Mouse (Mus musculus) midbrain, embryonic 14.5 days (tissue): ENCODE results near the gene Veph1. TPM values are rescaled to one million over a fixed set of nuclear protein-coding genes. Genes with fewer than 3 reads are reported as not detected.

Source experiments
- ATAC-seq: fragments of 200-750 bp; cut with Nextera tagmentation; 2 replicates; pipeline ENCODE4 v1.8.0; 2017; ENCODE audit warnings: moderate number of reproducible peaks, moderate library complexity; ENCODE audit not compliant: low FRiP score, low TSS enrichment
- DNase-seq: peaks from one replicate; pipeline ENCODE4 v3.0.0-alpha.2; 2015
- H3K27ac ChIP-seq: fragments of 300-500 bp; sonication (generic); replicated peaks from 2 replicates; pipeline ENCODE4 v1.5.1; 2014; ENCODE audit warnings: mild to moderate bottlenecking, low read depth, low read length, moderate library complexity
- H3K27me3 ChIP-seq: fragments of 300-500 bp; sonication (generic); 2 replicates; pipeline ENCODE4 v1.6.1; 2014; ENCODE audit warnings: low read length, control low read depth, mixed read lengths; ENCODE audit not compliant: control insufficient read depth, insufficient read depth
- H3K36me3 ChIP-seq: fragments of 300-500 bp; sonication (generic); 2 replicates; pipeline ENCODE4 v1.6.1; 2014; ENCODE audit warnings: low read length, control low read depth; ENCODE audit not compliant: control insufficient read depth, insufficient read depth
- H3K4me1 ChIP-seq: fragments of 300-500 bp; sonication (generic); 2 replicates; pipeline ENCODE4 v1.6.1; 2014; ENCODE audit warnings: mild to moderate bottlenecking, antibody characterized with exemption, low read length, control low read depth; ENCODE audit not compliant: control insufficient read depth, insufficient read depth
- H3K4me2 ChIP-seq: fragments of 300-500 bp; sonication (generic); 2 replicates; pipeline ENCODE4 v1.6.1; 2014; ENCODE audit warnings: mild to moderate bottlenecking, low read length, moderate library complexity
- H3K4me3 ChIP-seq: fragments of 300-500 bp; sonication (generic); replicated peaks from 2 replicates; pipeline ENCODE4 v1.5.1; 2014; ENCODE audit warnings: low read depth, low read length
- H3K9ac ChIP-seq: fragments of 300-500 bp; sonication (generic); replicated peaks from 2 replicates; pipeline ENCODE4 v1.6.1; 2014; ENCODE audit warnings: mild to moderate bottlenecking, low read length, moderate library complexity
- H3K9me3 ChIP-seq: fragments of 300-500 bp; sonication (generic); 2 replicates; pipeline ENCODE4 v1.6.1; 2016; ENCODE audit warnings: low read length, control low read depth, mixed read lengths; ENCODE audit not compliant: control insufficient read depth
- WGBS: fragments of 180-500 bp; shearing (Covaris S2); extraction: QIAGEN DNeasy Blood & Tissue Kit; methylation state at CpG from one replicate; pipeline ENCODE4 v1.1.7; 2014; 5-methylcytosine and 5-hydroxymethylcytosine counted together
- polyA plus RNA-seq: library from polyadenylated mRNA; unstranded; fragments of >200 nt; fragmentation: Nextera tagmentation; extraction: Ambion mirVana; gene quantifications from 2 replicates; pipeline ENCODE4 v1.2.1, GENCODE M21; 2014

Veph1 gene
- polyA plus RNA-seq, 1 experiment from 2014 or later: 10.6 TPM

GRCm38 (mm10) chr3:66040857-66041494 lies 255.7 kb downstream of the Veph1 start:
- Histone ChIP-seq H3K36me3 (no peaks in the 10 kb centered on the region), H3K27me3 (no peaks in the 10 kb centered on the region), H3K27ac (no peak overlapping the region), H3K4me2 (no peak overlapping the region), H3K4me1 (no peaks in the 10 kb centered on the region), H3K4me3 (no peak overlapping the region), H3K9me3 (no peaks in the 10 kb centered on the region), H3K9ac (no peak overlapping the region)
- no peak for DNase-seq
- ATAC-seq: no peak
- WGBS: 86% methylated on average over 5 of the region's 5 CpGs

DNA sequence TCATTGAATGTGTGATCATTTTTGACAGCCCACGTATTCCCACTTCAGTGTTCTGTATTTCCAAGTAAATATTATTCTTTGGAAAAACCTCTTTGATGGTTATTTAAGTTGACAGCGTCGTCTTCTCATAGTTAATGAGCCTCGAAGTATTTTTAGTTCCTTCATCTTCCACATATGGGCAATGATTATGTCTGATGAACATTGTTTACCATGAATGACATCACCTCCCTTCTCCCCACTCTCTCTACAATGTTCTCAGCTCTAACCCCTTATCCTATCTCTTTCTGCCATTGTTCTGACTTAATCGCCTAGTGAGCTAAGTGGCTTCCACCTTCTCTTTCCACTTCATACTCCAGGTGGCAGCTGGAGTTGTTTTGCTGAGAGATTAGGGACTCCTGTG lies 261.4 kb downstream of the Veph1 start:
- H3K9me3 ChIP-seq: no peaks in the 10 kb centered on the region

DNA sequence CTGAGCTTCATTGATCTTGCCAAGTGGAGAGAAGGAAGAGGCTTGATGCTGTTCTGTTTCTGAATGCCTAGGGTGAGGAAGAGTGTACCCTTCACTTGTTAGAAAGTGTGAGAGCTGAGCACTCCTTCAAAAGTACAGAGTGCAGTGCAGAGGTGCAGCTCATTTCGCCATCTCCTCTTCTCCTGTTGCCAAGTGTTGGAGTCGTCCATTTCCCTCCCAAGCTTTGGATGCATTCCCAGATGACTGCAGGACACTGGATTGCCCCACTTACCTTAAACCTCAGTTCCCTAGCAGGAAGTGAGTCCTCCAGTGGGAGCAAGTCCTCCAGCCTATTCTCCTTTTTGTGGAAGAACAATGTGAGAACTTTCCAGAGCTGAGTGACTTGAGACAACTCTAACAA lies 263.3 kb downstream of the Veph1 start:
- H3K27ac ChIP-seq: no peak overlapping the region

More for the DNA sequence above, 261.4 kb downstream of the Veph1 start:
- Histone ChIP-seq H3K4me1 (no peaks in the 10 kb centered on the region), H3K36me3 (no peaks in the 10 kb centered on the region), H3K27ac (no peak overlapping the region), H3K27me3 (no peaks in the 10 kb centered on the region), H3K9ac (no peak overlapping the region), H3K4me2 (no peak overlapping the region), H3K4me3 (no peak overlapping the region)
- ATAC-seq (no peak), DNase-seq (no peak)
- 93% methylated on average over 5 of the region's 5 CpGs for WGBS

GRCm38 (mm10) chr3:66025454-66025853 lies 271.2 kb downstream of the Veph1 start:
- no peak overlapping the region for H3K4me3 ChIP-seq
- no peak overlapping the region for H3K9ac ChIP-seq

More for the DNA sequence above, 263.3 kb downstream of the Veph1 start:
- Histone ChIP-seq H3K9ac (no peak overlapping the region), H3K4me3 (no peak overlapping the region), H3K4me1 (no peaks in the 10 kb centered on the region), H3K4me2 (no peak overlapping the region), H3K27me3 (no peaks in the 10 kb centered on the region), H3K9me3 (no peaks in the 10 kb centered on the region), H3K36me3 (no peaks in the 10 kb centered on the region)
- 91% methylated on average over 2 of the region's 2 CpGs for WGBS
- DNase-seq (no peak), ATAC-seq (no peak)

GRCm38 (mm10) chr3:66024220-66024792 lies 272.3 kb downstream of the Veph1 start:
- no peak overlapping the region for H3K4me2 ChIP-seq
- WGBS: 79% methylated on average over 5 of the region's 5 CpGs
- H3K27me3 ChIP-seq: no peaks in the 10 kb centered on the region
- no peak overlapping the region for H3K27ac ChIP-seq
- no peak for ATAC-seq
- H3K9ac ChIP-seq: no peak overlapping the region
- no peak overlapping the region for H3K4me3 ChIP-seq
- no peaks in the 10 kb centered on the region for H3K9me3 ChIP-seq
- H3K36me3 ChIP-seq: no peaks in the 10 kb centered on the region
- H3K4me1 ChIP-seq: no peaks in the 10 kb centered on the region
- no peak for DNase-seq

More at GRCm38 (mm10) chr3:66025454-66025853, 271.2 kb downstream of the Veph1 start:
- DNase-seq: no peak
- 87% methylated on average over 3 of the region's 3 CpGs for WGBS
- no peak for ATAC-seq
- Histone ChIP-seq H3K27ac (no peak overlapping the region), H3K9me3 (no peaks in the 10 kb centered on the region), H3K27me3 (no peaks in the 10 kb centered on the region), H3K36me3 (no peaks in the 10 kb centered on the region), H3K4me1 (no peaks in the 10 kb centered on the region), H3K4me2 (no peak overlapping the region)

DNA sequence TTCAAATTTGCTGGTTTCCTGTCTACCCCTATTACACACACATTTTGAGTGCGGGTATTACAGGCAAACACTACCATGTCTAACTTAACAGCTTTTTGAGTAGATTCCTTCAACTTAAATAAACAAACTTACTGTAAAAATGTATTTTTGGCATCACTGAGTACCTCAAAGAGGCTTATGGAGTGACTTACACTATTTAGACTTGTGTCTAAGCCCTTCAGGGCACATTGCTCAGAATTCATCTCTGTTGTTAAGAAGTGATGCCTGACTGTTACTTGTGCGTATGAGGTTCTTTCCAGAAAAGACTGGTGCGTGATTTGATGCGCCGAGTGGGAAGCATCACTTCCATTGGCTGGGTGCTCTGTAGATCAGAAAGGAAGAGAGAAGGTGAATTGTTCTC lies 277.5 kb downstream of the Veph1 start:
- 99% methylated on average over 5 of the region's 5 CpGs for WGBS
- H3K4me2 ChIP-seq: no peak overlapping the region
- no peak overlapping the region for H3K27ac ChIP-seq
- H3K4me1 ChIP-seq: no peaks in the 10 kb centered on the region
- no peaks in the 10 kb centered on the region for H3K36me3 ChIP-seq
- DNase-seq: no peak
- ATAC-seq: no peak
- no peak overlapping the region for H3K4me3 ChIP-seq
- H3K9ac ChIP-seq: no peak overlapping the region
- no peaks in the 10 kb centered on the region for H3K27me3 ChIP-seq
- H3K9me3 ChIP-seq: no peaks in the 10 kb centered on the region

- no peak for ATAC-seq
- no peak for DNase-seq
- Histone ChIP-seq H3K27ac (no peak overlapping the region), H3K4me1 (no peaks in the 10 kb centered on the region), H3K27me3 (no peaks in the 10 kb centered on the region), H3K9ac (no peak overlapping the region), H3K36me3 (no peaks in the 10 kb centered on the region), H3K9me3 (no peaks in the 10 kb centered on the region), H3K4me3 (no peak overlapping the region), H3K4me2 (no peak overlapping the region)
- WGBS: 81% methylated on average over 3 of the region's 3 CpGs
These were observed 288.8 kb downstream of the Veph1 start for GRCm38 (mm10) chr3:66007632-66008401.

DNA sequence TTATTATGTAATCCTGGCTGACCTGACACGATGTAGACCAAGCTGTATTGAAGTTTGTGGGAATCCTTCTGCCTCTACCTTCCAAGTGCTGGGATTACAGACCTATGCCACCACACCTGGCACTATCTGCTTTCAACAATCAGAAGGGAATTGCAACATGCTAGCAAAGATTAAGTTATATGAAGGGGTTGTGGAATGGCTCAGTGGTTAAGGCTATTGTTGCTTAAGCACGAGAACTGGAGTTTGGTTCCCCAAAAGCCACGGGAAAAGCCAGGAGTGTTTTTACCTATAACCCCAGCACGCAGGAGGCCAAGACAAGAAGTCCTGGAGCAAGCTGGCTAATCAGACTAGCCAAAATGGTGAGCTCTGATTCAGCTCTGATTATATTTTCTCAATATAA lies 291.6 kb downstream of the Veph1 start:
- Histone ChIP-seq H3K4me1 (no peaks in the 10 kb centered on the region), H3K27me3 (no peaks in the 10 kb centered on the region), H3K27ac (no peak overlapping the region), H3K9me3 (no peaks in the 10 kb centered on the region), H3K36me3 (no peaks in the 10 kb centered on the region), H3K4me2 (no peak overlapping the region), H3K9ac (no peak overlapping the region), H3K4me3 (no peak overlapping the region)
- DNase-seq (no peak), ATAC-seq (no peak)
- 84% methylated on average over 4 of the region's 4 CpGs for WGBS
